In the genomic region with DNA sequence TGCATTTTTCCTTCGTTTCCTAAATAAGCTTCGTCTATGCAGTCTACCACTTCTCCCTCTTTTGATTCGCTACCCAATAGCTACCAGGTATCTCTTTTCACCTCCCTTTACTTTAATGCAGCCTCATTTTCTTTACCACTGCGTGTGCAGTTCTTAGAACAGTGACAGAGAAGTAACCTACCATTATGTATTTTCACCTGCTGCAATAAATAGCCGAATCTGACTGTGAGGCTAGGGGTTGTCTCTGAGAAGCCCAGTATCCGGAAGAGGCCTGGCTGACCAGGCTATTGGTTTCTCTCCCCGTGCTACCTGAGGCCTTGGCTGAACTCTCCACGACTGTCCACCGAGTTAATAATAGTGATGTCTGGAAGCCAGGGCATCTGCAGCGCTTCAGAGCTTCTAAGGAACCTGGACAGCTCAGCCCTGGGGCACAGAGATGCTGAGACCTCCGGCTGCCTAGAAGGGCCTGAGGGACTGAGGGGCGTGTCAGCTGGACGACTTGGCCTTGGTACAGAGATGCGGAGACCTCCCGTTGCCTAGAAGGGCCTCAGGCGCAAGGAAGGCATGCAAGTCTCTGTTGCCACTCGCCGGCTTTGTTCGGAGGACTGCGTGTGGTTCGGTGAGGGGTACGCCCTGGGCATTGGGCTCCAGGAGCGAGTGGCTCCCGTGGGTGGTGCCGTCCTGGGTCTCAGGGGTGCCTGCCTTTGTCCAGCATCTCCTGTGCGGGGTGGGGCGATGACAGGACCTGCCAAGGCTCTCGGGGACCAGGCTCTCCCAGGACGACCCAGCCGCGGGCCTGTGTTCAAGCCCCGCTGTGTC, we compare ENCODE assay signal across 8 mouse cellular contexts. TPM values are rescaled to one million over a fixed set of nuclear protein-coding genes. Genes with fewer than 3 reads are reported as not detected.
DNase-seq lines count a peak whose midpoint lies in the region; ATAC-seq and TF ChIP-seq lines count a peak whose summit lies in the region.

No protein-coding gene starts in this region.

- peak overlapping the region; percentile 46 for H3K4me3 ChIP-seq in embryonic fibroblast, embryonic 13.5 days (ENCODE audit: insufficient read depth, low read length)
- H3K4me3 ChIP-seq in midbrain, embryonic 16.5 days (ENCODE audit: low read depth, low read length), result peak overlapping the region; percentile 50
- peak overlapping the region; percentile 81 for H3K4me3 ChIP-seq in testis, adult 2 months (ENCODE audit: control insufficient read depth, low read depth, low read length)

- no peaks in the 10 kb centered on the region for H3K9me3 ChIP-seq in midbrain, embryonic 16.5 days (replicated peaks; ENCODE audit: control insufficient read depth, low read length, poor library complexity, severe bottlenecking)

- TF ChIP-seq POLR2A in embryonic fibroblast, embryonic 13.5 days (IDR thresholded peaks at IDR 0.05; ENCODE audit: low read depth, low read length), result peak; percentile 63; the same call in 1 of the 2 replicates
- peak; percentile 94 for TF ChIP-seq POLR2A in testis, adult 2 months (IDR thresholded peaks at IDR 0.05; ENCODE audit: control insufficient read depth, low read depth, low read length)

- no peaks in the 10 kb centered on the region for H3K27me3 ChIP-seq in midbrain, embryonic 16.5 days (ENCODE audit: control insufficient read depth, insufficient read depth, low read depth, low read length)
- no peaks in the 10 kb centered on the region for H3K27me3 ChIP-seq in testis, adult 2 months (ENCODE audit: control insufficient read depth, insufficient read depth, low read length)

- H3K27ac ChIP-seq in embryonic fibroblast, embryonic 13.5 days (ENCODE audit: insufficient read depth, low read length), result no peak overlapping the region
- H3K27ac ChIP-seq in midbrain, embryonic 16.5 days (ENCODE audit: low read length), result peak overlapping the region; percentile 53
- H3K27ac ChIP-seq in testis, adult 2 months (ENCODE audit: control insufficient read depth, insufficient read depth, low read depth, low read length), result no peak overlapping the region

- ATAC-seq in midbrain, embryonic 16.5 days, result peak; percentile 99

- peak overlapping the region; percentile 75 for H3K9ac ChIP-seq in midbrain, embryonic 16.5 days (ENCODE audit: low read depth, low read length)

- H3K4me2 ChIP-seq in midbrain, embryonic 16.5 days (ENCODE audit: low read length), result peak overlapping the region; percentile 61

- H3K4me1 ChIP-seq in embryonic fibroblast, embryonic 13.5 days (ENCODE audit: control insufficient read depth, insufficient read depth, low read length), result no peaks in the 10 kb centered on the region
- H3K4me1 ChIP-seq in midbrain, embryonic 16.5 days (ENCODE audit: control insufficient read depth, insufficient read depth, low read length), result peaks cover 9% of the 10 kb centered on the region
- peaks cover 3% of the 10 kb centered on the region for H3K4me1 ChIP-seq in testis, adult 2 months (ENCODE audit: control insufficient read depth, insufficient read depth, low read length)

- peak; percentile 47 for DNase-seq in layer of hippocampus, adult 11-12 months (ENCODE audit: low spot score)
- DNase-seq in layer of hippocampus, adult 9-10 months (ENCODE audit: low spot score), result no peak
- peak; percentile 35 to 42 for DNase-seq in heart, adult 9 months (ENCODE audit: low spot score in 2 of 2)
- DNase-seq in kidney, adult 9 months, result peak; percentile 45
- peak; percentile 32 for DNase-seq in liver

- TF ChIP-seq CTCF in embryonic fibroblast, embryonic 13.5 days (IDR thresholded peaks at IDR 0.05; ENCODE audit: borderline replicate concordance, insufficient read depth, low read length), result no peak
- peak; percentile 16; the same call in 1 of the 2 replicates for TF ChIP-seq CTCF in testis, adult 2 months (IDR thresholded peaks at IDR 0.05; ENCODE audit: control insufficient read depth, insufficient read depth, insufficient replicate concordance, low read depth, low read length)

- 12% methylated on average over 32 of the region's 32 CpGs for WGBS in midbrain, embryonic 16.5 days

- H3K36me3 ChIP-seq in midbrain, embryonic 16.5 days (ENCODE audit: control insufficient read depth, insufficient read depth, low read length), result peaks cover 3% of the 10 kb centered on the region; the same call in 1 of the 2 replicates
- H3K36me3 ChIP-seq in testis, adult 2 months (ENCODE audit: control insufficient read depth, insufficient read depth, low read length), result no peaks in the 10 kb centered on the region

RNA-seq across cellular contexts. Expression of a gene that starts 17.4 kb away (rescaled TPM):
- 4.8 and 4.9 TPM in 2 replicates for polyA plus RNA-seq in embryonic fibroblast, embryonic 13.5 days (2011; ENCODE audit: insufficient read length, low read depth, missing spikeins)
- 4.7 and 4.9 TPM in 2 replicates for polyA plus RNA-seq in midbrain, embryonic 16.5 days (2015; fragmentation: Nextera tagmentation; extraction: Ambion mirVana)
- 10.2 and 11.3 TPM in 2 replicates for polyA plus RNA-seq in testis, adult 2 months (2012; rRNA removed)

RNA-seq across cellular contexts. Expression of a gene that starts 19.9 kb away (rescaled TPM):
- 7.8 and 10.5 TPM in 2 replicates for polyA plus RNA-seq in embryonic fibroblast, embryonic 13.5 days (2011; ENCODE audit: insufficient read length, low read depth, missing spikeins)
- polyA plus RNA-seq in midbrain, embryonic 16.5 days (2015; fragmentation: Nextera tagmentation; extraction: Ambion mirVana), result 16.8 and 19.7 TPM in 2 replicates
- polyA plus RNA-seq in testis, adult 2 months (2012; rRNA removed), result 17.3 and 19.9 TPM in 2 replicates

RNA-seq across cellular contexts. Expression of a gene that starts 37.1 kb away (rescaled TPM):
- polyA plus RNA-seq in embryonic fibroblast, embryonic 13.5 days (2011; ENCODE audit: insufficient read length, low read depth, missing spikeins), result 74.3 and 83.7 TPM in 2 replicates
- 121 and 131 TPM in 2 replicates for polyA plus RNA-seq in midbrain, embryonic 16.5 days (2015; fragmentation: Nextera tagmentation; extraction: Ambion mirVana)
- polyA plus RNA-seq in testis, adult 2 months (2012; rRNA removed), result 34.2 and 39.0 TPM in 2 replicates

RNA-seq across cellular contexts. Expression of a gene that starts 47.9 kb away (rescaled TPM):
- 25.7 and 34.2 TPM in 2 replicates for polyA plus RNA-seq in embryonic fibroblast, embryonic 13.5 days (2011; ENCODE audit: insufficient read length, low read depth, missing spikeins)
- 26.8 and 31.9 TPM in 2 replicates for polyA plus RNA-seq in midbrain, embryonic 16.5 days (2015; fragmentation: Nextera tagmentation; extraction: Ambion mirVana)
- polyA plus RNA-seq in testis, adult 2 months (2012; rRNA removed), result 1.4 and 1.9 TPM in 2 replicates

RNA-seq across cellular contexts. Expression of a gene that starts 47.9 kb away (rescaled TPM):
- polyA plus RNA-seq in embryonic fibroblast, embryonic 13.5 days (2011; ENCODE audit: insufficient read length, low read depth, missing spikeins), result 32.2 and 59.5 TPM in 2 replicates
- polyA plus RNA-seq in midbrain, embryonic 16.5 days (2015; fragmentation: Nextera tagmentation; extraction: Ambion mirVana), result 5.5 and 9.0 TPM in 2 replicates
- polyA plus RNA-seq in testis, adult 2 months (2012; rRNA removed), result 12.9 and 13.7 TPM in 2 replicates
